Mouse (Mus musculus): ENCODE results near the gene Zfp655. TPM values are rescaled to one million over a fixed set of nuclear protein-coding genes. Genes with fewer than 3 reads are reported as not detected.

Gene Zfp655
- total and polyA plus RNA-seq, 3 experiments = 18.1 to 24.6 (median 20.7) TPM

- peak; percentile 79; the same call in 1 of the 2 replicates for TF ChIP-seq KAT2A (IDR thresholded peaks at IDR 0.05; ENCODE audit: insufficient replicate concordance, low read length)
- TF ChIP-seq MAFK (IDR thresholded peaks at IDR 0.05; ENCODE audit: insufficient replicate concordance, low read length) = no peak
- TF ChIP-seq CTCF (conservative IDR thresholded peaks at IDR 0.05 in 1 of 2, IDR thresholded peaks at IDR 0.05 in 1 of 2; ENCODE audit: low read depth in 2 of 2, low read length in 2 of 2) = no peak
- TF ChIP-seq BHLHE40 (IDR thresholded peaks at IDR 0.05; ENCODE audit: low read depth, low read length) = 0 out of 2 replicates have a peak, but pooled peaks have one; percentile 16
- TF ChIP-seq NELFE (IDR thresholded peaks at IDR 0.05; ENCODE audit: low read depth, low read length) = peak; percentile 75
- TF ChIP-seq ZMIZ1 (IDR thresholded peaks at IDR 0.05; ENCODE audit: low read depth, low read length) = peak; percentile 68; the same call in 1 of the 2 replicates
- peak; percentile 58; the same call in 1 of the 2 replicates for TF ChIP-seq MEF2A (IDR thresholded peaks at IDR 0.05; ENCODE audit: borderline replicate concordance, low read depth, low read length)
- TF ChIP-seq MAX (IDR thresholded peaks at IDR 0.05; ENCODE audit: low read length) = no peak
Observed at GRCm38 (mm10) chr5:145203936-145204691, 27.4 kb upstream of the Zfp655 start, which contains the start of gene Zkscan5 (continued).

- Histone ChIP-seq H3K4me1 (ENCODE audit: control insufficient read depth in 1 of 2, insufficient read depth in 2 of 2) (peaks cover 0 to 26% of the 10 kb centered on the region in 2 experiments; a peak in 2 of 4 replicates), H3K4me3 (replicated peaks in 1 of 3; ENCODE audit: low read depth in 2 of 3, low read length in 2 of 3, poor library complexity in 1 of 3) (peak overlapping the region; percentile 65 to 80 (median 66)), H3K27me3 (replicated peaks) (no peaks in the 10 kb centered on the region), H3K27ac (ENCODE audit: insufficient read depth, low read depth) (no peak overlapping the region), H3K9ac (ENCODE audit: insufficient read depth, low read depth) (peak overlapping the region; percentile 85), H3K9me3 (replicated peaks; ENCODE audit: low read length) (no peaks in the 10 kb centered on the region), H3K4me2 (ENCODE audit: insufficient read depth, low read depth, poor library complexity, severe bottlenecking) (peak overlapping the region; percentile 65), H3K79me2 (replicated peaks; ENCODE audit: control insufficient read depth, extremely low read depth, insufficient read depth, poor library complexity, severe bottlenecking) (peaks cover 12% of the 10 kb centered on the region), H3K36me3 (replicated peaks in 1 of 2; ENCODE audit: control insufficient read depth in 1 of 2, insufficient read depth in 1 of 2, low read length in 1 of 2) (peaks cover 10 to 16% of the 10 kb centered on the region in 2 experiments)
- TF ChIP-seq USF1 (IDR thresholded peaks at IDR 0.05; ENCODE audit: low read depth, low read length) (no peak), RAD21 (IDR thresholded peaks at IDR 0.05; ENCODE audit: low read depth, low read length) (no peak), KAT2A (IDR thresholded peaks at IDR 0.05; ENCODE audit: insufficient replicate concordance, low read length) (no peak)
- dilution Hi-C loops (cut with MboI; ENCODE audit: extremely low pct_ligation_motif_present, extremely low pct_unique_long_range_greater_than_20kb, low sequenced_read_pairs) = no loop called here
- no peak for DNase-seq (ENCODE audit: extremely low read depth)
- in situ Hi-C loops (cut with MboI; ENCODE audit: low pct_ligation_motif_present, low pct_unique_long_range_greater_than_20kb, low sequenced_read_pairs) = no loop called here
Observed at GRCm38 (mm10) chr5:145205041-145205440, 26.5 kb upstream of the Zfp655 start.

- no peak for DNase-seq (ENCODE audit: extremely low read depth)
- TF ChIP-seq ETS1 (conservative IDR thresholded peaks at IDR 0.05; ENCODE audit: low read depth, low read length) (no peak), RAD21 (IDR thresholded peaks at IDR 0.05; ENCODE audit: low read depth, low read length) (no peak), ZNF384 (IDR thresholded peaks at IDR 0.05; ENCODE audit: low read depth, low read length) (no peak), POLR2AphosphoS2 (IDR thresholded peaks at IDR 0.05; ENCODE audit: low read depth, low read length) (no peak), HCFC1 (IDR thresholded peaks at IDR 0.05; ENCODE audit: low read depth, low read length) (no peak), TBP (conservative IDR thresholded peaks at IDR 0.05; ENCODE audit: low read depth, low read length) (no peak), MYC (IDR thresholded peaks at IDR 0.05; ENCODE audit: low read depth, low read length) (no peak), POLR2A (IDR thresholded peaks at IDR 0.05; ENCODE audit: low read depth, low read length) (no peak), NELFE (IDR thresholded peaks at IDR 0.05; ENCODE audit: low read depth, low read length) (no peak), USF1 (IDR thresholded peaks at IDR 0.05; ENCODE audit: low read depth, low read length) (no peak), JUND (conservative IDR thresholded peaks at IDR 0.05; ENCODE audit: low read depth, low read length) (no peak), SMC3 (IDR thresholded peaks at IDR 0.05; ENCODE audit: low read depth, low read length) (no peak)
- dilution Hi-C loops (cut with MboI; ENCODE audit: extremely low pct_ligation_motif_present, extremely low pct_unique_long_range_greater_than_20kb, low sequenced_read_pairs) (no loop called here), in situ Hi-C loops (cut with MboI; ENCODE audit: low pct_ligation_motif_present, low pct_unique_long_range_greater_than_20kb, low sequenced_read_pairs) (no loop called here)
- Histone ChIP-seq H3K9ac (ENCODE audit: insufficient read depth, low read depth) (no peak overlapping the region), H3K36me3 (replicated peaks in 1 of 2; ENCODE audit: control insufficient read depth in 1 of 2, insufficient read depth in 1 of 2, low read length in 1 of 2) (peaks cover 29 to 39% of the 10 kb centered on the region in 2 experiments), H3K9me3 (replicated peaks; ENCODE audit: low read length) (no peaks in the 10 kb centered on the region), H3K4me2 (ENCODE audit: insufficient read depth, low read depth, poor library complexity, severe bottlenecking) (no peak overlapping the region), H3K4me1 (ENCODE audit: control insufficient read depth in 1 of 2, insufficient read depth in 2 of 2) (peaks cover 0 to 19% of the 10 kb centered on the region in 2 experiments; a peak in 2 of 4 replicates), H3K27me3 (replicated peaks) (no peaks in the 10 kb centered on the region), H3K27ac (ENCODE audit: insufficient read depth, low read depth) (no peak overlapping the region), H3K79me2 (replicated peaks; ENCODE audit: control insufficient read depth, extremely low read depth, insufficient read depth, poor library complexity, severe bottlenecking) (no peaks in the 10 kb centered on the region; the same call in 1 of the 2 replicates), H3K4me3 (replicated peaks in 1 of 3; ENCODE audit: low read depth in 2 of 3, low read length in 2 of 3, poor library complexity in 1 of 3) (no peak overlapping the region)
Observed at GRCm38 (mm10) chr5:145207385-145207784, 24.1 kb upstream of the Zfp655 start.
